Mouse (Mus musculus): ENCODE measurements around the gene Fap. TPM values are rescaled to one million over a fixed set of nuclear protein-coding genes. Genes with fewer than 3 reads are reported as not detected.

Fap gene
- polyA plus RNA-seq, 1 experiment from 2014 or later = 11.7 TPM

DNA sequence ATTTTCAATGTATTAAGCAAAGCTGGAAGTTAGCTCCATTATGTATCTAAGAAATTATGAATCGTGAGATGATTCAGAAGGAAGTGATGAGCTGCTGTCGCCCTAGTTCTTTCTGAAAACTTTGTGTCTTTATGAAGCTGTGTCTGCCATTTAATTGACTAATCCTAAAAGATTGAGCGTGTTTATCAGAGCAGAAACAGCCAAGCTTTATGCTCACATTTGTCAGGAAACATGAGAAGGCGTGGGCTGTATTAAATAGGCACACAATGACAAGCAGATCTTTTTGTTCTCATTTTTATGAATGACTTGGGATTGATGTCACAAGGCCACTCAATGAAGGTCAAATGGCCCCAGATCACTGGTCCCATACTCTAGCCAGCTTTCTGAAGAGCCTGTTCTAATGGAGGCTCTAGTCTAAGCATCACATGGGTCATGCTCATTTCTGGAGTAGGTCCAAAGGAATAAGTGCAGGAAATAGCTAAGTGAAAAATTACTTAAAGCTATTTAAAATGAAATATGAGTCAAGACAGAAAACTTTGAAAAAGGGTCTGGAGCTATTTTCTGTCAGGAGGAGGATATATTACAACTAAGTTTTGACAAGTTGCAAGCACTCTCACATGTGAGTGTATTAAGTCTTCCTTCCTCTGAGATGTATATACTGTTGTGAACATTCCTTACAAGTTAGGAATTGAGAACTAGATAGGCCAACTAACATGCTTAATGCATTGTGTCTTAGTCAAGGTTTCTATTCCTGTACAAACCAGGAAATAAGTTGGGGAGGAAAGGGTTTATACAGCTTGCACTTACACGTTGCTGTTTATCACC is 11.0 kb downstream of the Fap start:
- no peak overlapping the region for H3K4me3 ChIP-seq (ENCODE audit: low read depth, low read length)
- 70% methylated on average over 5 of the region's 5 CpGs for WGBS
- no peaks in the 10 kb centered on the region for H3K4me1 ChIP-seq (ENCODE audit: control insufficient read depth, insufficient read depth, low read length)
- ATAC-seq (replicated peaks; ENCODE audit: insufficient number of reproducible peaks, low FRiP score, low TSS enrichment, low read depth) (no peak), DNase-seq (ENCODE audit: low spot score) (no peak)
- H3K9me3 ChIP-seq (replicated peaks; ENCODE audit: control insufficient read depth, low read length) = no peaks in the 10 kb centered on the region
- H3K4me2 ChIP-seq (ENCODE audit: low read depth, low read length) = no peak overlapping the region
- H3K36me3 ChIP-seq (replicated peaks; ENCODE audit: control insufficient read depth, insufficient read depth, low read depth, low read length) = no peaks in the 10 kb centered on the region
- no peak overlapping the region for H3K27ac ChIP-seq (replicated peaks; ENCODE audit: low read depth, low read length)
- no peak overlapping the region for H3K9ac ChIP-seq (replicated peaks; ENCODE audit: low read length)
- H3K27me3 ChIP-seq (ENCODE audit: control insufficient read depth, insufficient read depth, low read length) = no peaks in the 10 kb centered on the region

DNA sequence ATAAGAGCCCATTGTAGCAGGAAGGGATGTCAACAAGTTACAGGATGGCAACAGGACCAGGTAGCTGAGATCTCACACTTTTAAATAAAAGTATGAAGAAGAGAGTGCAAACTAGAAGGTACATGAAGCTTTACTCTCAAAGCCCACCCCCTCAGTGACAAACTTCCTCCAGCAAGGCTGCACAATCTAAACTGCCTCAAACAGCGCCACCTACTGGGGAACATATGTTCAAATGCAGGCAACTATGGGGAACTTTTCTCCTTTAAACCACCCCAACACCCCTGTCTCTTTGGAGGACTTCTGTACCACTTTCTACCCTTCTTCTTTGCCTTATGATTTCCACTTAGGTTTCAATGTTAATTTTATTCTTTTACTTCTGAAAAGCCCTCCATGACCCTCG is 16.5 kb downstream of the Fap start:
- no peaks in the 10 kb centered on the region for H3K36me3 ChIP-seq (replicated peaks; ENCODE audit: control insufficient read depth, insufficient read depth, low read depth, low read length)
- 65% methylated on average over 2 of the region's 2 CpGs for WGBS
- no peaks in the 10 kb centered on the region for H3K9me3 ChIP-seq (replicated peaks; ENCODE audit: control insufficient read depth, low read length)
- ATAC-seq (replicated peaks; ENCODE audit: insufficient number of reproducible peaks, low FRiP score, low TSS enrichment, low read depth) (no peak), DNase-seq (ENCODE audit: low spot score) (no peak)
- no peaks in the 10 kb centered on the region for H3K4me1 ChIP-seq (ENCODE audit: control insufficient read depth, insufficient read depth, low read length)
- H3K9ac ChIP-seq (replicated peaks; ENCODE audit: low read length) = no peak overlapping the region
- no peak overlapping the region for H3K27ac ChIP-seq (replicated peaks; ENCODE audit: low read depth, low read length)
- H3K4me3 ChIP-seq (ENCODE audit: low read depth, low read length) = no peak overlapping the region
- H3K27me3 ChIP-seq (ENCODE audit: control insufficient read depth, insufficient read depth, low read length) = no peaks in the 10 kb centered on the region
- H3K4me2 ChIP-seq (ENCODE audit: low read depth, low read length) = no peak overlapping the region

DNA sequence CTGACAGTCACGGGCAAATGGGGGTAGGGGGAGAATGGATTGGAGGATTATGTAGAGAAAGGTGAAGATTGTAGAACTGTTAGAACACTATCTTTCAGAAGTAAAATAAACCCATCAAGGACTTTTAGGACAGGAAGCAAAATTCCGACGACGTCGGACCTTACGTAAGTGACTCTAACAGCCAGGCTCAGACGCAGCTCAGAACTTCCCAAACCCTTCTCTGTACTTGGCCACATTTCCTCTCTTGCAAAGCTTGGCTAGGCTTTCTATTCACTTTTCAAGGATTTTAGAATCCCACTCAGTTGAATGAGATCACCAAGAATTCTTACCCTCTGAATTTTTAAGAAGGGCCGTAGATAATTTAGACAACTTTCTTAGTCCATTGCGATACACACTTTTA is 17.5 kb downstream of the Fap start:
- Histone ChIP-seq H3K4me3 (ENCODE audit: low read depth, low read length) (no peak overlapping the region), H3K4me1 (ENCODE audit: control insufficient read depth, insufficient read depth, low read length) (no peaks in the 10 kb centered on the region), H3K4me2 (ENCODE audit: low read depth, low read length) (no peak overlapping the region), H3K27ac (replicated peaks; ENCODE audit: low read depth, low read length) (no peak overlapping the region), H3K9ac (replicated peaks; ENCODE audit: low read length) (no peak overlapping the region), H3K9me3 (replicated peaks; ENCODE audit: control insufficient read depth, low read length) (no peaks in the 10 kb centered on the region), H3K27me3 (ENCODE audit: control insufficient read depth, insufficient read depth, low read length) (no peaks in the 10 kb centered on the region), H3K36me3 (replicated peaks; ENCODE audit: control insufficient read depth, insufficient read depth, low read depth, low read length) (no peaks in the 10 kb centered on the region)
- DNase-seq (ENCODE audit: low spot score) = no peak
- no peak for ATAC-seq (replicated peaks; ENCODE audit: insufficient number of reproducible peaks, low FRiP score, low TSS enrichment, low read depth)
- WGBS = 94% methylated on average over 9 of the region's 9 CpGs

DNA sequence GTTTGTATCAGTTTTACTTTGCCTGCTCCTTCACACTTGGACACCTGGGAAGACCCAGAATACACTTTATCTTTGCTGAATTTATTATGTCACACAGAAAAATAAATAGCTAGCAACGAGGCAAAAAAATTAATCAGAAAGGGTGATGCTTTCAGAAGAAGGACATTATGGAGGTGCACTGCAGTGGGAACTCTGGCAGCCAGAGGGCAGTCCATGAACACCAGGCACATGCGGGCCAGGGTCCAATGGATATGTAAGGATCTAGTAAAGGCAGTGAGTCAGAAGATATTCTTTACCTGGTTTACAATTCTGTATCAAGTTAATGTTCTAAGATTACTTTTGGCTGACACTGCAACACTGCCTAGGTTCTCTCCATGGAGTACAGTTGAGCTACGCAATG is 24.2 kb downstream of the Fap start:
- 85% methylated on average over 3 of the region's 3 CpGs for WGBS

DNA sequence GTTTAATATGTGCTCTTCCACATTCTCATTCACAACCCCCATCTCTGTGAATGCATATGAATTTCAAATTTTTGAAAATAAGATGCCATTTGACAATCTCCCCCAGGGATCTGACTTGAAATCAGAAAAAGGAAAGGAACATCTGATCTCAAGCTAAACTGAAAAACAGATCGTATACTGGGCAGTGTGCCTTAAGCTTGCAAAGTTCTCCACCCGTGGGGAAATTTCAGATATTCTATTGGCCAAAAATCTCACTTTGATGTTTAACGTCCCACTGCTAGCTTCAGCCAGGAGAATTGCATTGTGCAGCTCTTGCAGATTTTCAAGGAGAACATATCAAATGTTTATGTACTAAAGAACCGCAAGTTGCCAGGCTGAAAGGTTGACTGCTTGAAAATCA is 24.7 kb downstream of the Fap start:
- H3K4me1 ChIP-seq (ENCODE audit: control insufficient read depth, insufficient read depth, low read length) = no peaks in the 10 kb centered on the region
- WGBS = 82% methylated on average over 4 of the region's 4 CpGs
- DNase-seq (ENCODE audit: low spot score) (no peak), ATAC-seq (replicated peaks; ENCODE audit: insufficient number of reproducible peaks, low FRiP score, low TSS enrichment, low read depth) (no peak)
- no peak overlapping the region for H3K9ac ChIP-seq (replicated peaks; ENCODE audit: low read length)
- no peaks in the 10 kb centered on the region for H3K27me3 ChIP-seq (ENCODE audit: control insufficient read depth, insufficient read depth, low read length)
- H3K9me3 ChIP-seq (replicated peaks; ENCODE audit: control insufficient read depth, low read length) = no peaks in the 10 kb centered on the region
- H3K36me3 ChIP-seq (replicated peaks; ENCODE audit: control insufficient read depth, insufficient read depth, low read depth, low read length) = no peaks in the 10 kb centered on the region
- no peak overlapping the region for H3K4me3 ChIP-seq (ENCODE audit: low read depth, low read length)
- no peak overlapping the region for H3K27ac ChIP-seq (replicated peaks; ENCODE audit: low read depth, low read length)
- H3K4me2 ChIP-seq (ENCODE audit: low read depth, low read length) = no peak overlapping the region

More for the DNA sequence above, 24.2 kb downstream of the Fap start:
- H3K4me2 ChIP-seq (ENCODE audit: low read depth, low read length) = no peak overlapping the region
- no peak overlapping the region for H3K9ac ChIP-seq (replicated peaks; ENCODE audit: low read length)
- H3K36me3 ChIP-seq (replicated peaks; ENCODE audit: control insufficient read depth, insufficient read depth, low read depth, low read length) = no peaks in the 10 kb centered on the region
- no peak overlapping the region for H3K27ac ChIP-seq (replicated peaks; ENCODE audit: low read depth, low read length)
- ATAC-seq (replicated peaks; ENCODE audit: insufficient number of reproducible peaks, low FRiP score, low TSS enrichment, low read depth) (no peak), DNase-seq (ENCODE audit: low spot score) (no peak)
- no peaks in the 10 kb centered on the region for H3K27me3 ChIP-seq (ENCODE audit: control insufficient read depth, insufficient read depth, low read length)
- no peaks in the 10 kb centered on the region for H3K4me1 ChIP-seq (ENCODE audit: control insufficient read depth, insufficient read depth, low read length)
- no peak overlapping the region for H3K4me3 ChIP-seq (ENCODE audit: low read depth, low read length)
- no peaks in the 10 kb centered on the region for H3K9me3 ChIP-seq (replicated peaks; ENCODE audit: control insufficient read depth, low read length)

DNA sequence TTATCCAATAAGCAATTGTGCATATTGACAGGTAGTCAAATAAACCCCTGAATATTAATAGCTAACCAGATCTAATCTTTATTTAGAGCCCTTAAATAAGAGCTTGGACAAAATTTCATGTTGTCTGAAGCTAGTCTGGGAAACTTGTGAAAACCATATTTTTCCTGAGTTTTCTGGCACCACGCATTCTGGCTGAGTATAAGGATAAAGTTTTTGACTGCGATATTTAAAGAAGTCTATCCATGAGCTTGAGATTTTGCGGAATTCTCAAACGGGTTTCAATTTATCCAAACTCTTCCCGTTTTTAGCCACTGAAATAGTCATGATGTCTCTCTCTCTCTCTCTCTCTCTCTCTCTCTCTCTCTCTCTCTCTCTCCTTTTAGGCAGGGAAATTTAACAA is 25.8 kb downstream of the Fap start:
- H3K27ac ChIP-seq (replicated peaks; ENCODE audit: low read depth, low read length) = no peak overlapping the region
- no peaks in the 10 kb centered on the region for H3K4me1 ChIP-seq (ENCODE audit: control insufficient read depth, insufficient read depth, low read length)
- H3K27me3 ChIP-seq (ENCODE audit: control insufficient read depth, insufficient read depth, low read length) = no peaks in the 10 kb centered on the region
- H3K4me2 ChIP-seq (ENCODE audit: low read depth, low read length) = no peak overlapping the region
- WGBS = 94% methylated on average over 5 of the region's 5 CpGs
- H3K9ac ChIP-seq (replicated peaks; ENCODE audit: low read length) = no peak overlapping the region
- H3K36me3 ChIP-seq (replicated peaks; ENCODE audit: control insufficient read depth, insufficient read depth, low read depth, low read length) = no peaks in the 10 kb centered on the region
- no peaks in the 10 kb centered on the region for H3K9me3 ChIP-seq (replicated peaks; ENCODE audit: control insufficient read depth, low read length)
- no peak overlapping the region for H3K4me3 ChIP-seq (ENCODE audit: low read depth, low read length)
- DNase-seq (ENCODE audit: low spot score) (no peak), ATAC-seq (replicated peaks; ENCODE audit: insufficient number of reproducible peaks, low FRiP score, low TSS enrichment, low read depth) (no peak)

DNA sequence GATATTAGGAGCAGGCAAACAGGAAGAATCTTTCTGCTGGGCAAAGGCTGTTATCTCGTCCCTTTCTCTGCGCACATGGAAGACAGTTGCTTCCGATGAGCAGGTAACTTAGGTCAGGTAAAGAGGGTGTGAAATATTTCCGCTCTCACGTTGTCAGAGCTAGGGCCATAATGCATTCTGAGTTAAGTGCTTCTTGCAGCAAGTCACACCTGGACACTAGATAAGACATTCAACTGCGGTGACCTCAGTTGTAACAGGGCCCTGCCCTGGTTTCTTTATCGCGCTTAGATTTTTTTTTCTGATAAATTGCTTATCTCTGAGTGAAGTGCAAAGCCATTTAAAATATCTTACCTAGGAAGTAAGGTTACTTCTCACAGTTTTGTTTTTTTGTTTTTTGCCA is 38.4 kb downstream of the Fap start:
- Histone ChIP-seq H3K9me3 (replicated peaks; ENCODE audit: control insufficient read depth, low read length) (no peaks in the 10 kb centered on the region), H3K4me1 (ENCODE audit: control insufficient read depth, insufficient read depth, low read length) (no peaks in the 10 kb centered on the region), H3K36me3 (replicated peaks; ENCODE audit: control insufficient read depth, insufficient read depth, low read depth, low read length) (no peaks in the 10 kb centered on the region), H3K27ac (replicated peaks; ENCODE audit: low read depth, low read length) (no peak overlapping the region), H3K9ac (replicated peaks; ENCODE audit: low read length) (no peak overlapping the region), H3K27me3 (ENCODE audit: control insufficient read depth, insufficient read depth, low read length) (no peaks in the 10 kb centered on the region), H3K4me2 (ENCODE audit: low read depth, low read length) (no peak overlapping the region), H3K4me3 (ENCODE audit: low read depth, low read length) (no peak overlapping the region)
- no peak for DNase-seq (ENCODE audit: low spot score)
- WGBS = 92% methylated on average over 8 of the region's 8 CpGs
- ATAC-seq (replicated peaks; ENCODE audit: insufficient number of reproducible peaks, low FRiP score, low TSS enrichment, low read depth) = no peak

DNA sequence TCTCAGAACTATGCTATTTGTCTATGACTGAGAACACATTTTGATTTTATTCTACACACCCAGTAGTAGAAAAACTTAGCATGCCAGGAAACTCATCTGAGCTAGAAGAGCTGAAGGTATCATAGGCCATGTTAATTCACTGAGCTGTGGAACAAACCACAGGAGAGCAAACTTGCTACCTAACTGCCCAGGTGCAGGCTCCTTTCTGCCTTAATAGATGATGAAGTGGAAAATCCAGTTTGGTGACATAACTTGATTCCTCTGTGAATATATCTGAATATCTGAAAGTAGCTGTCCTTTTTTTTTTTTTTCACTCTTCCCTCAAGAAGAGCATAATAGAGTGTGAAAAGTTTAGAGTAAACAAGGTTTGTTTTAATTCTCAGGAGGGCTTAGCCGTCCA is 42.8 kb downstream of the Fap start:
- Histone ChIP-seq H3K4me1 (ENCODE audit: control insufficient read depth, insufficient read depth, low read length) (no peaks in the 10 kb centered on the region), H3K4me3 (ENCODE audit: low read depth, low read length) (no peak overlapping the region), H3K9me3 (replicated peaks; ENCODE audit: control insufficient read depth, low read length) (no peaks in the 10 kb centered on the region), H3K36me3 (replicated peaks; ENCODE audit: control insufficient read depth, insufficient read depth, low read depth, low read length) (no peaks in the 10 kb centered on the region), H3K27me3 (ENCODE audit: control insufficient read depth, insufficient read depth, low read length) (no peaks in the 10 kb centered on the region), H3K4me2 (ENCODE audit: low read depth, low read length) (no peak overlapping the region), H3K9ac (replicated peaks; ENCODE audit: low read length) (no peak overlapping the region), H3K27ac (replicated peaks; ENCODE audit: low read depth, low read length) (no peak overlapping the region)
- peak; percentile 51 for DNase-seq (ENCODE audit: low spot score)
- no peak for ATAC-seq (replicated peaks; ENCODE audit: insufficient number of reproducible peaks, low FRiP score, low TSS enrichment, low read depth)
- 71% methylated on average over 1 of the region's 1 CpGs for WGBS
